Mouse (Mus musculus): ENCODE data around the gene Tpr.

The Tpr gene

GRCm38 (mm10) chr1:150392638-150393487, at the start of gene Tpr, which contains the start of gene Odr4:
TSS of gene Tpr (plus strand) at chr1:150392838.
TSS of gene Odr4 (minus strand) at chr1:150393080.
- under 1% methylated on average over 76 of the region's 76 CpGs for WGBS

- 89% methylated on average over 1 of the region's 1 CpGs for WGBS
These were observed 31.8 kb upstream of the Tpr start for GRCm38 (mm10) chr1:150360864-150361263.

DNA sequence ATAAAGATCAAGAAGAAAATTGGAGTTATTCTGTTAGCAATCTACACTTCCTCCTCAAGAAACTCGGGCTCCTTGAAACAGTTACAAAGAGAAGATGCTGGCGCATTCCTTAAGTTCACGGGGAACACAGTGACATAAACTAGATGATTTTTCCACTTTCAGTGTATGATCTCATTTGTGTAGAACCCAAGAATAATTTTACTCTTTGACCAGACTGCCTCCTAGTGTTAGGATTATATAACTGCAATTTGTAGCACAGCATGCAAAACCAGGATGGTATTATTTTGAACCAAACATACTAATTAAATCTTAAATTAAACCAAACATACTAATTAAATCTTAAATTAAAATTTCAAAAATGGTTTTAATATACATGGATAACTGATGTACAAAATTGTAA, 19.7 kb upstream of the Tpr start:
- 76% methylated on average over 3 of the region's 3 CpGs for WGBS

- WGBS = 75% methylated on average over 2 of the region's 2 CpGs
These were observed 18.4 kb upstream of the Tpr start for GRCm38 (mm10) chr1:150374247-150374646.

- 81% methylated on average over 4 of the region's 4 CpGs for WGBS
These were observed 8.5 kb upstream of the Tpr start for GRCm38 (mm10) chr1:150384138-150384537.

- WGBS = 91% methylated on average over 9 of the region's 9 CpGs
These were observed 5.1 kb upstream of the Tpr start for GRCm38 (mm10) chr1:150387572-150387971.

DNA sequence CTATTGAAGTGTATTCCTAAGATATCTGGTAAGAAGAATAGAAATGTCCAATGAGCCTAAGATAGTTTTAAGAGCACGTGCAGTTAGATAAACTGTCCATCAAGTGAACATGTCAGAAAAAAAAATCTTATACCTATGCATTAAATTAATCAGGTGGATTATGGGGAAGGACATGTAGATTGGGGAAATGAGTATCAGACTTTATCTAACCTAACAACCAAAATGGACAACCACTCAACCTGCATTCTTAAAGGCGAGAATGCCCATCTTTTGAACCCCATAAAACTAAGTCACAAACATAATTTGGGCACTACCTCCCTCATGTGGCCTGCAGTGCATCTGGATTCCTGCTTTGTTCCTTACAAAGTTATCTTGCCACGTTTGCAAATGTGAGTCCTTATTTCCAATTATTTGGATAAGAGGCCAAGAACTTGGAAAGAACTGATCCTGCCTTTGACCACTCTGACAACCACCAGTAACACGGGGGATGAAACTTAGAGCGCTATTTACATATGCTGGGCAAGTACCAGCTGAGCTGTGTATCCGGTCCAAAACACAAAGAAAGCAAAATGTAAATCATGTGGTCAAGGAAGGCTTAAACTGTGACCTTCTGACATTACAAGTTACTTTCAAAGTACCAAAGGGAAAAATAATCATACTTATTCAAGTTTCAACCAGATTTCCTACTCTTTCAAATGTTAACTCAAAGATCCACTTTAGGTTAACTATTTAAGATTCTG, 3.1 kb upstream of the Tpr start:
- 86% methylated on average over 6 of the region's 6 CpGs for WGBS

DNA sequence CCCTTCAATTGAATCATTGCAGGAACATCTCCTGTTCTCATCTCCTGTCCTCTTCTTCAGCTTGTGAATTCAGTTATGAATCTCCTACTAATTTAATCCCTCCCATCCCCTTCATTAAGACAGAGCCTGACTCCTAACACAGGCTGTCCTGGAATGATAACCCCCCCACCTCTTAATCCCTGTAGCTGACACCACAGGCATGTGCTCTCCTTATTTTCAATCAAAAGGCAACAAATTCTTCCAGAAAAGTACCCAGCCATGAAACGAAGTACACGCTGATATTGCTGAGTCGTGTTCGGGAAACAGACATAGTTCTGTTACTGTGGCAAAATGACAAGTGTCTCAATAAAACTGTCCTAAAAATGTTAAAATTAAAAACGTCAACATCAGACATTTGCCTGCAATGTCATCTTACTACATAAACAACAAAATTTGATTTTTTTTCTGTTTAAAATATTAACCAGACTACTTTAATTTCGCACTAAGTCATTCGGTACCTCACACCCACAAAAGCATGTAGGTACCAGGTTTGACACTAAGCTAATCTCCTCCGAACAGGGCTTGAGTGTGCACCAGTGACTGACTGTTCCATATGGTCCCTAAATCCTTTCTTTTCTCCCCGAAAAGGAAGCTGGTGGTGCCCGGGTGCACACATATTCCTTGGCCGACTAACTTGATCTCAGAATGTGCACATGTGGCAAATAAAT, 554 bp upstream of the Tpr start:
- 12% methylated on average over 11 of the region's 11 CpGs for WGBS

DNA sequence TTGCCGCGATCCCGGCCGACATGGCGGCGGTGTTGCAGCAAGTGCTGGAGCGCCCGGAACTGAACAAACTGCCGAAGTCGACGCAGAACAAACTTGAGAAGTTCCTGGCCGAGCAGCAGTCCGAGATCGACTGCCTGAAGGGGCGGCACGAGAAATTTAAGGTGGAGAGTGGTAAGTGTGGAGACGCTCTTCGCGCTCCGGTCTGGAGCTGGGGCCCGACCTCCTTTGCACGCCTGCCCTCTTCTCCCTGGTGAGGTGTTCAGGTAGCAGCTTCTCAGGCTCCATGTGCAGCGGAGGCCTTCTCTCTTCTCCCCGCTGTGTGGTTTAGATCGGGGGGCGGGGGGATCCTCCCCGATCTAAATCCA, 832 bp downstream of the Tpr start:
- 0% methylated on average over 27 of the region's 27 CpGs for WGBS

DNA sequence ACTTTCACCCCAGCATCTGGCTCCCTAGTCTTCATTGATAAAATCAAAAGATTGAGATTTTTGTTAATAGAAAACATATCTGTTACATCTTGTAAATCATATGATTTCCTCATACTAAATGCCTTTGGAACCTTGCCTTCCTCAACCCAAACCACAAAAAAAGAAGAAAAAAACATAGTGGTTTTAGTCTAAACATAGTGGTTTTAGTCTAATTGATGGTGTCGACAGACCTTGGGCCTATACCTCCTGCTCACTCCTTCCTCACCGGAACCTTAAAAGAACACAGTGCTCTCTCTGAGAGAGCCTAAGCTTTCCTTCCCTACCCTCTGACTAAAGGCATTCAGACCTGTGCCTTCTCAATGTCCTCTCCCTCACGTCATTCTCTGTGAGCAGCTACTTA, 3.4 kb downstream of the Tpr start:
- 83% methylated on average over 3 of the region's 3 CpGs for WGBS

DNA sequence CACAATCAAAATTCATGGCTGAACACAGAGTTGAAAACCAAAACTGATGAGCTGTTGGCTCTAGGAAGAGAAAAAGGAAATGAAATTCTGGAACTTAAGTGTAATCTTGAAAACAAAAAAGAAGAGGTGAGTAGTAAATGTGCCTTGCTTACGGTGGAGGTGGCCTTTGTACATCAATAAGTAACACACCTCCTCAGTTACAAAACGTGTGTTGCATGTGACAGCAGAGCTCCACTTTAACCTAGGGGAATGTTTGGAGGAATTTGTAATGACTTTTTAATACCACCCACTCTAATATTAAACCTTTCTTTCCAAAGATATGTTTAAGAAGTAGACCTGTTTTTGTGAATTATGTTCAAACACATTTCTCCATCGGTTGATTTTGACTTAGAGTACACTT, 11.3 kb downstream of the Tpr start:
- 88% methylated on average over 3 of the region's 3 CpGs for WGBS

GRCm38 (mm10) chr1:150404555-150404954, 11.9 kb downstream of the Tpr start:
- 86% methylated on average over 3 of the region's 3 CpGs for WGBS

- 80% methylated on average over 9 of the region's 9 CpGs for WGBS
These were observed 14.6 kb downstream of the Tpr start for GRCm38 (mm10) chr1:150407285-150407684.

DNA sequence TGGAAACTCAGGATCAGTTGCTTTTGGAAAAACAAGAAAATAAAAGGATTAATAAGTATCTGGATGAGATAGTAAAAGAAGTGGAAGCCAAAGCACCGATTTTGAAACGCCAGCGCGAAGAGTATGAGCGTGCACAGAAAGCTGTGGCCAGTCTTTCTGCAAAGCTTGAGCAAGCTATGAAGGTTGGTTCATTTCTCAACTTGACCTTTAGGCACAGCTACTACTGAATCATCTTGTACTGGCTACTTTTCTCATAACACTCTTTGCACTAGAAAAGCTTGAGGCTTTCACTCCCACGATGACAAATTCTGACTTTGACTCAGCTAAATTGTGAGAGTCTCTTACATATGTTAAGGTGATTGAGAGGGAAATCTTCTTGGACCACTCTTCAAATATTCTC, 17.4 kb downstream of the Tpr start:
- 96% methylated on average over 6 of the region's 6 CpGs for WGBS

DNA sequence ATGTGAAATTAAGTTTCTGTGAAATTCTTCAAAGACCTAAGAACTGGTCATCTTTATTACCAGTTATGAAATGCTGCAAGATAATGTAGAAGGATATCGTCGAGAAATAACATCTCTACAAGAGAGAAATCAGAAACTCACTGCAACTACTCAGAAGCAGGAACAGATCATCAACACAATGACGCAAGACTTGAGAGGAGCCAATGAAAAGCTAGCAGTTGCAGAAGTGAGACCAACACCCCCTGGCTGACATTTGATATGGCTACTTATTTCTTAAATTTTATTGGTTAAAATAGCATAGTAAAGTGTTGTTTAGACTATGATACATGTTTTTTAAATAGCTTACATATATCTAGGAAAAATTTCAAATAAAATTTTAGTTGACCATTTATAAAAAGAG, 23.4 kb downstream of the Tpr start:
- WGBS = 93% methylated on average over 3 of the region's 3 CpGs

DNA sequence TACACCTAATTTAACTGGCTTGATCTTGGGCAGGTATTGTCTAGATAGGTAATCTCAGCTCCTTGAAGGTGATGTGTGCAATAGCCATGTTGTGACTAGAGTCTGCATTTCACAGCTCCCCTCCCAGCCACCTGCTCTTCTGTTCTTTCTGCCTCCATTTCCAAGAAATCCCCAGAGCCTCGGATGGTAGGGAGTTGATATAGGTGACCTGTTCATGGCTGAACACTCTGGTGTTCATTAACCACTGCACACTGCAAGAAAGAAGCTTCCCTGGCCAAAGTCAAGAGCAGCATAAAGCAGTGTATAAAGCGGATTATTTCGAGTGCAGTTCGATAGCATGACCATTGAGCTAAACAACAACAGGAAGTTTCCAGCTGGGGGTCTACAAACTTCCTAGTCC, 25.8 kb downstream of the Tpr start:
- 81% methylated on average over 4 of the region's 4 CpGs for WGBS

DNA sequence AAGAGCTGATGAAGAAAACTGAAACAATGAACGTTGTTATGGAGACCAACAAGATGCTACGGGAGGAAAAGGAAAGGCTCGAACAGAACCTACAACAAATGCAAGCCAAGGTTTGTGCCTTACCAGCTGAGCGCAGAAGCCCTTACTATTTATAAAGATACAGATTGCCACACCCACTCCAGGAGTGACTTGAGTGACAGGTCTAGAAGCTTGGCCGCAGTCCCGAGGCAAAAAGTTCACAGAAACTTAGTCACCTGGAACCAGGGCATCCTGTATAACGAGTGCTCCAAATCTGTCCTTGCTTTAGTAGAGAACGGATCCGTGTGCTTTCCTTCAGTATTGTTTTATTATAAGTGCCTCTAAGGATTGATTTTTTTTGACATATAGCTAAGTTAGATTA, 33.0 kb downstream of the Tpr start:
- WGBS = 72% methylated on average over 9 of the region's 9 CpGs

DNA sequence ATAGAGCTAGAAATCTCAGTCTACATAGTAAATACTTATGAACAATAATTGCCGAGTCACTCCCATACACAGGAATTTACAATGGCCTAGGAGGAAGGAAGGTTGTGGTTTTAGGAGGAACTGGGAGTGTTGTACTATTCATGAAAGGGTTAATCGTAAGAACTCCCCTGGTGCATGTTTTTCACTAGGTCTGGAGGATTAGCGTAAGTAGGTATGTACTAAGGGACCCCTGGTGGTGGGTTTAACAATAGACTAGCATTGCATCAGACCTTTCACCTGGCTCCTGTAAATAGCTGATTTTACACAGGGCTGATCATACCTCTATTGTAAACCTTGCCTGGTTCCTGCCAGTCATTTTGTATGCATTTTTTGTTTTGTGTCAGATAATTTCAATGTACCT, 33.6 kb downstream of the Tpr start:
- 48% methylated on average over 3 of the region's 3 CpGs for WGBS

DNA sequence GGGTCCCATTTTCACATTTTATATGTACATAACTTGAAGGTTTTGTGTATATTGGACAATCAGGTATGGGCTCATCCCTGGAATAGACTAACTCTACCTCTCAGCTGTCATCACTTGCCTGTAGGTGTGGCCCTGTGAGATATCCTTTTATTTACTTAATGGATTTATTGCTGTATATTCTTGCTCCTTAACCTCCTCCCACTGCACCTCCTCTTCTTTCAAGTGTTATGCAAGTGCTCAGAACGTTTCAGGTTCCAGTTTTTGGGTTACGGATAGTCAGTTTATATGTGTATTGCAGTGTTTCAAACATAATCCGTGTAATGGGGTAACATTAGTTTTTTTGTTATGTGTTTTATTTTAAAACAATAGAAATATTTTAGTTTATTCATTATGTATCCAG, 46.0 kb downstream of the Tpr start:
- 85% methylated on average over 3 of the region's 3 CpGs for WGBS

DNA sequence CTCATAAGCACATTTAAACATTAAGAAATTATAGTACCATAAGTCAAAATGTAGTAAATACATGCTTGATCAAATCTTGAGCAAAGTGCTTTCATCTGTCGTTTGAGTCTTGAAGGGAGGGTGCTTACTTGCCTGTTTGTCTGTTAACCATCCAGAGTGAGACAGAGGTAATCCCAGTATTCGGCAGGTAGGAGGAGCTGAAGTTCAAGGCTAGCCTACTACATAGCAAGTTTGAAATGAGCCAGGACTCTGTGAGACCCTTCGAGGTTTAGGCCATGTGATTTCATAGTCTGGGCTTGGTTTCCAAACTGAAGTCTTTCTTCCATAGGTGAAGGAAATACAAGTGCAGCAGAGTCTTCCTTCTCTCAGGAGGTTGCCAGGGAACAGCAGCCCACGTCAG, 49.1 kb downstream of the Tpr start:
- 69% methylated on average over 4 of the region's 4 CpGs for WGBS

- 90% methylated on average over 5 of the region's 5 CpGs for WGBS
These were observed 66.3 kb downstream of the Tpr start for GRCm38 (mm10) chr1:150458977-150459376.

- WGBS = 76% methylated on average over 3 of the region's 3 CpGs
These were observed 67.0 kb downstream of the Tpr start for GRCm38 (mm10) chr1:150459599-150459998.

DNA sequence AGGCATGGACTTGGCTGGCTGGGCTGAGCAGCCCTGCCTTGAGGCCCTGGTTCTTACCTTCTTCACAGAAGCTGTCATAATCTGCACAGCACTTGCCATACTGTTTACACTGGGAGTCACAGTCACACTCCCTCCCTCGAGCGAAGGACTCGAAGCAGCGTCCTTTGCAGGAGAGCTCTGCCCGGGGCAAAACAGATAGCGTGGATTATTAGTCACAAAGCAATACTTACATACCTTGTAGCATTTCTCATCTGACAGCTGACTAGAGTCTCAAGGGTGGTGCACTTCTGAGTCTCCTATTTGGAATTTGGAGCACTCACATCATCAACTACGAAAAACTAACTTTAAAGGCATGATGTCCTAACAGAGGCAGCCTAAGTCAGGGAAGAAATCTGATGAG, 68.0 kb downstream of the Tpr start:
- 78% methylated on average over 7 of the region's 7 CpGs for WGBS
